Mouse (Mus musculus) CH12.LX (cell line): ENCODE measurements around the gene Bach2. TPM values are rescaled to one million over a fixed set of nuclear protein-coding genes. Genes with fewer than 3 reads are reported as not detected.

Source experiments
- DNase-seq: peaks from one replicate; pipeline ENCODE4 v3.0.0-alpha.2; 2013; ENCODE audit errors: extremely low read depth
- H3K27ac ChIP-seq: 2 replicates; pipeline ENCODE4 v1.5.1; 2012; ENCODE audit warnings: low read depth, mild to moderate bottlenecking, control low read depth, moderate library complexity; ENCODE audit not compliant: insufficient read depth
- H3K27me3 ChIP-seq: replicated peaks from 2 replicates; pipeline ENCODE3; 2012; ENCODE audit warnings: inconsistent platforms
- H3K36me3 ChIP-seq, 2 experiments: replicated peaks in 1 of 2; 2 replicates each; pipeline versions ENCODE3 to v1.6.1; 2012; ENCODE audit warnings: inconsistent platforms in 1 of 2, low read length in 1 of 2, mild to moderate bottlenecking in 1 of 2, mixed read lengths in 1 of 2, moderate library complexity in 1 of 2; ENCODE audit not compliant: control insufficient read depth in 1 of 2, insufficient read depth in 1 of 2
- H3K4me1 ChIP-seq, 2 experiments: 2 replicates each; pipeline ENCODE4 v1.6.1; 2012; ENCODE audit warnings: inconsistent platforms in 1 of 2, moderate library complexity in 1 of 2; ENCODE audit not compliant: insufficient read depth in 2 of 2, control insufficient read depth in 1 of 2
- H3K4me2 ChIP-seq: 2 replicates; pipeline ENCODE4 v1.6.1; 2012; ENCODE audit warnings: low read depth, mild to moderate bottlenecking, control low read depth; ENCODE audit not compliant: poor library complexity, insufficient read depth, severe bottlenecking
- H3K4me3 ChIP-seq, 3 experiments: fragments of 150-350 bp in 1 of 3; sonication (generic) in 1 of 3; replicated peaks in 1 of 3; 2 replicates each; pipeline versions ENCODE3 to v1.5.1; 2011 to 2012; ENCODE audit warnings: low read depth in 2 of 3, low read length in 2 of 3, mild to moderate bottlenecking in 2 of 3, moderate library complexity in 2 of 3, control low read depth in 1 of 3, improper control_type of control experiment in 1 of 3, inconsistent platforms in 1 of 3, mixed read lengths in 1 of 3; ENCODE audit not compliant: poor library complexity in 1 of 3
- H3K79me2 ChIP-seq: replicated peaks from 2 replicates; pipeline ENCODE4 v1.6.1; 2012; ENCODE audit warnings: mild to moderate bottlenecking, moderate library complexity; ENCODE audit not compliant: control insufficient read depth, poor library complexity, insufficient read depth, severe bottlenecking; ENCODE audit errors: extremely low read depth
- H3K9ac ChIP-seq: 2 replicates; pipeline ENCODE4 v1.6.1; 2012; ENCODE audit warnings: low read depth, mild to moderate bottlenecking, control low read depth, moderate library complexity; ENCODE audit not compliant: insufficient read depth
- H3K9me3 ChIP-seq: replicated peaks from 2 replicates; pipeline ENCODE3; 2012; ENCODE audit warnings: low read length, inconsistent platforms, mixed read lengths
- BHLHE40 ChIP-seq: IDR thresholded peaks from 2 replicates; pipeline ENCODE4 v1.6.1; 2011; ENCODE audit warnings: mild to moderate bottlenecking, low read depth, low read length, improper control_type of control experiment
- CHD1 ChIP-seq: IDR thresholded peaks from 2 replicates; pipeline ENCODE4 v1.6.1; 2012; ENCODE audit warnings: low read depth, low read length, improper control_type of control experiment, inconsistent platforms
- EP300 ChIP-seq: IDR thresholded peaks from 2 replicates; pipeline ENCODE4 v1.6.1; 2011; ENCODE audit warnings: low read length, improper control_type of control experiment
- ETS1 ChIP-seq: conservative IDR thresholded peaks from 2 replicates; pipeline ENCODE4 v1.6.1; 2012; ENCODE audit warnings: low read depth, mild to moderate bottlenecking, inconsistent platforms, low read length, improper control_type of control experiment, moderate library complexity
- GABPA ChIP-seq: IDR thresholded peaks from 2 replicates; pipeline ENCODE4 v1.6.1; 2012; ENCODE audit warnings: low read depth, low read length, improper control_type of control experiment, inconsistent platforms; ENCODE audit not compliant: insufficient replicate concordance
- HCFC1 ChIP-seq: IDR thresholded peaks from 2 replicates; pipeline ENCODE4 v1.6.1; 2012; ENCODE audit warnings: low read depth, mild to moderate bottlenecking, inconsistent platforms, low read length, improper control_type of control experiment
- IRF4 ChIP-seq: IDR thresholded peaks from 2 replicates; pipeline ENCODE4 v1.6.1; 2014; ENCODE audit warnings: low read depth, mild to moderate bottlenecking, inconsistent platforms, low read length, improper control_type of control experiment
- JUN ChIP-seq: IDR thresholded peaks from 2 replicates; pipeline ENCODE4 v1.6.1; 2011; ENCODE audit warnings: low read depth, mild to moderate bottlenecking, low read length, improper control_type of control experiment, moderate library complexity; ENCODE audit not compliant: insufficient read depth
- MAX ChIP-seq: IDR thresholded peaks from 2 replicates; pipeline ENCODE4 v1.6.1; 2011; ENCODE audit warnings: low read length, improper control_type of control experiment
- NELFE ChIP-seq: IDR thresholded peaks from 2 replicates; pipeline ENCODE4 v1.6.1; 2011; ENCODE audit warnings: low read depth, low read length, improper control_type of control experiment
- POLR2AphosphoS2 ChIP-seq: IDR thresholded peaks from 2 replicates; pipeline ENCODE4 v1.6.1; 2011; ENCODE audit warnings: low read depth, low read length, improper control_type of control experiment
- RAD21 ChIP-seq: IDR thresholded peaks from 2 replicates; pipeline ENCODE4 v1.6.1; 2011; ENCODE audit warnings: low read depth, mild to moderate bottlenecking, low read length, improper control_type of control experiment, moderate library complexity
- SMC3 ChIP-seq: IDR thresholded peaks from 2 replicates; pipeline ENCODE4 v1.6.1; 2011; ENCODE audit warnings: low read depth, low read length, improper control_type of control experiment
- UBTF ChIP-seq: IDR thresholded peaks from 2 replicates; pipeline ENCODE4 v1.6.1; 2012; ENCODE audit warnings: low read depth, mild to moderate bottlenecking, inconsistent platforms, low read length, improper control_type of control experiment, moderate library complexity
- USF1 ChIP-seq: IDR thresholded peaks from 2 replicates; pipeline ENCODE4 v1.6.1; 2014; ENCODE audit warnings: low read depth, mild to moderate bottlenecking, inconsistent platforms, low read length, improper control_type of control experiment
- USF2 ChIP-seq: conservative IDR thresholded peaks from 2 replicates; pipeline ENCODE4 v1.6.1; 2011; ENCODE audit warnings: low read depth, low read length, improper control_type of control experiment
- ZNF384 ChIP-seq: IDR thresholded peaks from 2 replicates; pipeline ENCODE4 v1.6.1; 2012; ENCODE audit warnings: low read depth, low read length, improper control_type of control experiment, inconsistent platforms
- dilution Hi-C: fragments of 300-500 bp; cut with MboI; formaldehyde crosslinking; loops from 2 replicates; pipeline ENCODE4 v1.14.3; 2020; ENCODE audit warnings: low sequenced_read_pairs; ENCODE audit not compliant: extremely low pct_unique_long_range_greater_than_20kb, extremely low pct_ligation_motif_present
- in situ Hi-C: fragments of 300-500 bp; cut with MboI; formaldehyde crosslinking; loops from 3 replicates; pipeline ENCODE4 v1.14.3; 2019; ENCODE audit warnings: low sequenced_read_pairs, low pct_ligation_motif_present, low pct_unique_long_range_greater_than_20kb, mixed read lengths
- polyA plus RNA-seq: library from polyadenylated mRNA; unstranded; fragments of >175 nt; gene quantifications from 2 replicates; pipeline ENCODE4 v1.2.1, GENCODE M21; 2012; ENCODE audit warnings: low read depth; ENCODE audit not compliant: insufficient read length
- total RNA-seq, 2 experiments: library from RNA; depleted of rRNA; stranded (reverse); fragments of 300-350 nt in 1 of 2; fragments of >200 nt in 1 of 2; gene quantifications; 2 replicates each; pipeline ENCODE4 v1.2.3; 2012 to 2014

Bach2 gene
- total and polyA plus RNA-seq, 3 experiments: 0.11 TPM; not detected in 2

DNA sequence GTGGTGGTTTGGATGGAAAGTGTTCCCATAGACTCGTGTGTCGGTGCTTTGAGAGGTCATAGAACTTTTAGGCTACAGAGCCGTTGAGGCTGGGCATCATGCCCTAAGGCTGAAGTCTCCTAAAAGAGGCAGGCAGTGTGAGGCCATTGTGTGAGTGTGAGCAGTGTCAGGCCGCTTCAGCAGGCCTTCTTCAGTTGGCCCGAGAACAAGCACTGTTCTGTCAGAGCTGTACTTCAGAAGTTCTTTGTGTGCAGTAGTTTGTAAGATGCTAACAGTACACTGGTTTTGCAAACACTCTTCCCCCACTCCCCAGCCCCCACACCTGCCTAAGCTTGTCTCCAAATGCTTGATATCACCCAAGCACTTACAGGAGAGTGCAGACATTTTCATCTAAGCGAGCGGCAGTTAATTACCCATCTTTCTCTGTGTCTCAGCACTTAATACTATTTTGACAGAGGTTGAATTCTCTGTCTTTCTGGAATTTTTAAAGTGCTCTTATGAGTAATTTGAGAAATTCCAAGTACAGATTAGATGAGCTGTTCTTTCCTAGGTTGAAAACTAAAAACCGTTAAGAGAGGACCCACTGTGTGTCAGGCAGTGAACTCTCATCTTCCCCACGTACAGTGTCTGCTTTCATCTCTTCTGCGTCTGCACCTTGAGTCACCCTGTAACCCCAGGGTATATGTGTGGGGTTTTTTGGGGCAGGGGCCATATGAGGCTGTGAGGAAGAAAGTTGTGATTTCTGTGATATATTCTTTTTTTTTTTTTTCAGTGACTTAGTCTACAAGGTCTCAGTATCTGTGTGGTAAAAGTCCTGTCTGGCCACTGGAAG, 136.4 kb downstream of the Bach2 start:
- Histone ChIP-seq H3K27ac (no peak overlapping the region), H3K4me2 (no peak overlapping the region)
- TF ChIP-seq BHLHE40 (no peak), ZNF384 (no peak), ETS1 (no peak), USF1 (no peak), GABPA (no peak)
- TF ChIP-seq, all 38 proteins: peak for 0
- no peaks in the 10 kb centered on the region for H3K36me3 ChIP-seq
- dilution Hi-C loops (no loop called here), in situ Hi-C loops (no loop called here)
- no peak for DNase-seq
- no peaks in the 10 kb centered on the region for H3K9me3 ChIP-seq
- no peak overlapping the region for H3K4me3 ChIP-seq
- H3K27me3 ChIP-seq: peaks cover 3% of the 10 kb centered on the region
- no peak overlapping the region for H3K9ac ChIP-seq
- peaks cover 6 to 36% of the 10 kb centered on the region in 2 experiments for H3K4me1 ChIP-seq
- no peaks in the 10 kb centered on the region for H3K79me2 ChIP-seq

DNA sequence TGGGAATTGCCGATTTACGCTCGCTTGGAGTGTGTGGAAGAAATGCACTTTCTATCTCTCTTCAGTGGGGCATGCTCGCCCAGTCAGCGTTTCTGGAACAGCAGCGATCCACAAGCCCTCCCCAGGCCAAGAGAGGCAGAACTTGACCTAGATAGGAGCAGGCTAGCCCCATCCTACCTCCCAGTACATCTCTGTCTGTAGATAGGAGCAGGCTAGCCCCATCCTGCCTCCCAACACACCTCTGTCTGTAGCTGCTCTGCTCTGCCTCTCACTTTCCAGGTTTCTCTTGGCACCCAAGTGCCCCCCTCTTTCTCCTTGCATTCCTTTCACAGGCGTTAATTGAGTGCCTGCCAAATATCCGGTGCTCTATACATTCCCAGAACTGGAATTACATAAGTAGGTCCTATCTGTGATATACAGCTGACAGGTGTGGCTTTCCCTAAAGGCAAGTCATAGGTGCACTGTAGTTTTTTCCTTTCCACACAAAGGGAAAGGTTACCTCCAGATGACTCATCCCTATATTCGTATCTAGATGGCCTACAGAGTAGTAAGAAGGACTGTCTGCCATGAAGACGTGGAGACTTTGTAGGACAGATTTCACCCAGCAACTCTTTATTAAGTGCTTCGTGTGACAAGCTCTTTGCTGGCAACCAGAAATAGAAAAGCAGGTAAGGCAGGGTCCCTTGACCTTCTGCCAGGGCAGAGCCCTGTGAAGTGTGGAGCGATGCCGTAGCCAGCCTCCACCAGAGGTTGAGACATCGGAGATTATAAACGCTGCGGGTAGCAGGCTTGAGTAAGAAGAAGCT, 137.3 kb downstream of the Bach2 start:
- no peak overlapping the region for H3K27ac ChIP-seq
- H3K36me3 ChIP-seq: no peaks in the 10 kb centered on the region
- H3K9me3 ChIP-seq: no peaks in the 10 kb centered on the region
- no peak overlapping the region for H3K4me3 ChIP-seq
- H3K4me1 ChIP-seq: peaks cover 6 to 36% of the 10 kb centered on the region in 2 experiments
- peaks cover 3% of the 10 kb centered on the region for H3K27me3 ChIP-seq
- H3K79me2 ChIP-seq: no peaks in the 10 kb centered on the region
- TF ChIP-seq EP300: no peak
- TF ChIP-seq HCFC1: no peak
- TF ChIP-seq SMC3: no peak
- no peak for TF ChIP-seq POLR2AphosphoS2
- TF ChIP-seq ETS1: no peak
- no peak for TF ChIP-seq UBTF
- no peak for TF ChIP-seq USF1
- no peak for TF ChIP-seq NELFE
- no peak for TF ChIP-seq MAX
- no peak for TF ChIP-seq USF2
- TF ChIP-seq RAD21: no peak
- TF ChIP-seq JUN: no peak
- no peak for TF ChIP-seq CHD1
- no peak for TF ChIP-seq IRF4
- no peak overlapping the region for H3K9ac ChIP-seq
- no peak for DNase-seq
- in situ Hi-C loops: no loop called here
- no peak overlapping the region for H3K4me2 ChIP-seq
- dilution Hi-C loops: no loop called here
